Mouse (Mus musculus) liver, embryonic 14.5 days (tissue): ENCODE measurements around the gene Cacna1c.

Experiments used
- CTCF ChIP-seq: IDR thresholded peaks from 2 replicates; pipeline ENCODE4 v1.5.1; 2016; ENCODE audit warnings: antibody characterized with exemption, low read depth, control low read depth
- EP300 ChIP-seq: IDR thresholded peaks from 2 replicates; pipeline ENCODE4 v1.6.1; 2016; ENCODE audit warnings: antibody characterized with exemption, low read depth

DNA sequence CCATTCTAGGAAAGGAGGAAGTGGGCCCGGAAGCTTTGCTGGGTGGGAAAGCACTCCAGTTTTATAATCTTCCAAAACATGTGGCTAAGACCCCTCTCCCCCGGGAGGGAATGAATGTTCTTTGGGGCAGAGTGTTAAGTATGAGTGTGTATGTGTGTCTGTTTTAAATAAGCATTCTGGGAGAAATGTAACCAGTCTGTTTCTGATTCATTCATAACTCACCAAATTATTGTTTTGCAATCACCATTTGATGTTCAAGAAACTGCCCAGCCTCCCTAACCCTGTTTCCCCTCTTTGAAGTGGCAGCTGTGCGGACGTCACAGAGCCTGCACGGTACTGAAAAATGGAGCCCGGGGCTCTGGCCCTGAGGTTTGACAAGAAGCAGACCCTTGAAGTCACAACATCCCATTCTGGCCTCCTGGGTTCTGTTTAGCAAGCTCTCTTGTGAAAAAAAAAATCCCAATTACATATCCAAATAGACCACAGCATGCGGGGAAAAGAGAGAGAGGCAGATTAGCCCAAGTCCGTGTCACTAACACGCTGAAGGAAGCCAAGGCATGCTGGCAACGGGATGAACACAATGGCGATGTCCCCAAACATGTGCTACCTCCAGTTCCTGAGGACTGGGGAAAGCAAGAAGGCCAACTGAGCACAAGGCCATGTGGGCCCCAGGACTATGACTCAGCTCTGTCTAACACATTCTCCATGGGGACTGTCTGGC lies 211.9 kb downstream of the Cacna1c start:
- TF ChIP-seq EP300 (no peak), CTCF (no peak)
